Mouse (Mus musculus): ENCODE measurements around the gene Hist1h4i. TPM values are rescaled to one million over a fixed set of nuclear protein-coding genes. Genes with fewer than 3 reads are reported as not detected.
"Not testable (repeated sequence)": the region's sequence is repeated elsewhere in the genome, so short reads cannot be mapped to it uniquely, and the experiment has no call there.

The Hist1h4i gene
- total and polyA plus RNA-seq, 2 experiments from 2014 or later: 5.1 to 39.3 TPM

- ATAC-seq (peak; percentile 50), DNase-seq (ENCODE audit: low spot score) (peak; percentile 75)
- no peaks in the 10 kb centered on the region for H3K27me3 ChIP-seq (ENCODE audit: insufficient read depth, low read length)
- peak overlapping the region; percentile 40 for H3K9ac ChIP-seq (replicated peaks; ENCODE audit: low read length)
- peak overlapping the region; percentile 49 for H3K4me3 ChIP-seq (ENCODE audit: low read length)
- H3K4me1 ChIP-seq (ENCODE audit: insufficient read depth, low read length): no peaks in the 10 kb centered on the region
- peak overlapping the region; percentile 76 for H3K27ac ChIP-seq
- peak overlapping the region; percentile 67 for H3K4me2 ChIP-seq (ENCODE audit: low read depth, low read length)
- 2% methylated on average over 14 of the region's 14 CpGs for WGBS
- no peaks in the 10 kb centered on the region for H3K9me3 ChIP-seq (ENCODE audit: low read length)
- no peak for TF ChIP-seq CTCF (IDR thresholded peaks at IDR 0.05; ENCODE audit: low read depth)
- H3K36me3 ChIP-seq (ENCODE audit: insufficient read depth, low read length): no peaks in the 10 kb centered on the region
Measured at GRCm38 (mm10) chr13:22049737-22050440, 8.7 kb upstream of the Hist1h4i start.

GRCm38 (mm10) chr13:22049041-22049440 lies 7.9 kb upstream of the Hist1h4i start:
- H3K27ac ChIP-seq: no peak overlapping the region
- no peaks in the 10 kb centered on the region for H3K9me3 ChIP-seq (ENCODE audit: low read length)
- H3K4me2 ChIP-seq (ENCODE audit: low read depth, low read length): no peak overlapping the region
- DNase-seq (ENCODE audit: low spot score) (no peak), ATAC-seq (no peak)
- no peaks in the 10 kb centered on the region for H3K4me1 ChIP-seq (ENCODE audit: insufficient read depth, low read length)
- H3K27me3 ChIP-seq (ENCODE audit: insufficient read depth, low read length): no peaks in the 10 kb centered on the region
- no peak for TF ChIP-seq CTCF (IDR thresholded peaks at IDR 0.05; ENCODE audit: low read depth)
- no peak overlapping the region for H3K4me3 ChIP-seq (ENCODE audit: low read length)
- WGBS: 81% methylated on average over 2 of the region's 2 CpGs
- no peak overlapping the region for H3K9ac ChIP-seq (replicated peaks; ENCODE audit: low read length)
- H3K36me3 ChIP-seq (ENCODE audit: insufficient read depth, low read length): no peaks in the 10 kb centered on the region

- DNase-seq (ENCODE audit: low spot score) (no peak), ATAC-seq (no peak)
- no peak for TF ChIP-seq CTCF (IDR thresholded peaks at IDR 0.05; ENCODE audit: low read depth)
- Histone ChIP-seq H3K9me3 (ENCODE audit: low read length) (no peaks in the 10 kb centered on the region), H3K27me3 (ENCODE audit: insufficient read depth, low read length) (no peaks in the 10 kb centered on the region), H3K4me2 (ENCODE audit: low read depth, low read length) (no peak overlapping the region), H3K9ac (replicated peaks; ENCODE audit: low read length) (no peak overlapping the region), H3K4me3 (ENCODE audit: low read length) (no peak overlapping the region), H3K36me3 (ENCODE audit: insufficient read depth, low read length) (no peaks in the 10 kb centered on the region), H3K27ac (no peak overlapping the region), H3K4me1 (ENCODE audit: insufficient read depth, low read length) (peaks cover 10% of the 10 kb centered on the region; the same call in 1 of the 2 replicates)
- 66% methylated on average over 2 of the region's 2 CpGs for WGBS
Measured at GRCm38 (mm10) chr13:22045311-22045710, 4.1 kb upstream of the Hist1h4i start.

DNA sequence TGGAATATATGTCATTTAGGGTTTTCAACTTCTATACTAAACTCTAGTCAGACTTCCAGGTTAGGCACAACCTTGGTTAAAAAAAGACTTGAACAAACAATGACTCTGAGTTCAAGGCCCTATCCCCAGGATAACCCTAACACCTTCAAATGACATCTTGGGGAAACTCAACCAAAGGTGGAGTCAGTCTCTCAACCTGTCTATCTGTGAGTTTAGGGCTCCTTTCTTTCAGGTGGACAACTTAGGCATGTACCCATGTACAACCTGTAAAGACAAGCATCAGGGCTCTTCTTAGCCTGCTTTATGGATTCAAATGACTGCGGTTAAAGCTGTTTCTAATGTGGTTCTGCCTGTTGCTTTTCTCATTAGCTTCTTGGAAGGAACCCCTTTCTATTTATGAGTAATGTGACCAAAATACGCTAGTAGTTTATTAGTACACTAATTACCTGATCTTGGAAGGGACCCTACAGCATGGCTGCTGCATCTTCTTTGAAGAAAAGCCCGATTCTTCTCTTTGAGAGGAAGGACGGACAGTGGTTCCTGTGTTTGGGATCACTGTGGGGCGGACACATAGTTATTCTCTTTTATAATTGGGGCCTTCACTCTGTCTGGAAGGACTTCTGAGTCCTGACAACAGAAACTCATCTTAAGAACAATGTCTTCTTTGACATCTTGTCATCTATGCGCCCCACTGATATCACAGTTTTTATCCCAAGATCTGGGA lies 3.4 kb upstream of the Hist1h4i start:
- whole genome bisulfite sequencing: 88% methylated on average over 6 of the region's 6 CpGs
- no peak for DNase-seq (ENCODE audit: low spot score)
- H3K27ac ChIP-seq: no peak overlapping the region
- H3K4me1 ChIP-seq (ENCODE audit: insufficient read depth, low read length): peaks cover 10% of the 10 kb centered on the region; the same call in 1 of the 2 replicates
- H3K4me2 ChIP-seq (ENCODE audit: low read depth, low read length): no peak overlapping the region; the same call in 1 of the 2 replicates
- H3K36me3 ChIP-seq (ENCODE audit: insufficient read depth, low read length): no peaks in the 10 kb centered on the region
- H3K9ac ChIP-seq (replicated peaks; ENCODE audit: low read length): no peak overlapping the region
- TF ChIP-seq CTCF (IDR thresholded peaks at IDR 0.05; ENCODE audit: low read depth): no peak
- H3K27me3 ChIP-seq (ENCODE audit: insufficient read depth, low read length): no peaks in the 10 kb centered on the region
- ATAC-seq: no peak
- no peak overlapping the region for H3K4me3 ChIP-seq (ENCODE audit: low read length)
- no peaks in the 10 kb centered on the region for H3K9me3 ChIP-seq (ENCODE audit: low read length)

DNA sequence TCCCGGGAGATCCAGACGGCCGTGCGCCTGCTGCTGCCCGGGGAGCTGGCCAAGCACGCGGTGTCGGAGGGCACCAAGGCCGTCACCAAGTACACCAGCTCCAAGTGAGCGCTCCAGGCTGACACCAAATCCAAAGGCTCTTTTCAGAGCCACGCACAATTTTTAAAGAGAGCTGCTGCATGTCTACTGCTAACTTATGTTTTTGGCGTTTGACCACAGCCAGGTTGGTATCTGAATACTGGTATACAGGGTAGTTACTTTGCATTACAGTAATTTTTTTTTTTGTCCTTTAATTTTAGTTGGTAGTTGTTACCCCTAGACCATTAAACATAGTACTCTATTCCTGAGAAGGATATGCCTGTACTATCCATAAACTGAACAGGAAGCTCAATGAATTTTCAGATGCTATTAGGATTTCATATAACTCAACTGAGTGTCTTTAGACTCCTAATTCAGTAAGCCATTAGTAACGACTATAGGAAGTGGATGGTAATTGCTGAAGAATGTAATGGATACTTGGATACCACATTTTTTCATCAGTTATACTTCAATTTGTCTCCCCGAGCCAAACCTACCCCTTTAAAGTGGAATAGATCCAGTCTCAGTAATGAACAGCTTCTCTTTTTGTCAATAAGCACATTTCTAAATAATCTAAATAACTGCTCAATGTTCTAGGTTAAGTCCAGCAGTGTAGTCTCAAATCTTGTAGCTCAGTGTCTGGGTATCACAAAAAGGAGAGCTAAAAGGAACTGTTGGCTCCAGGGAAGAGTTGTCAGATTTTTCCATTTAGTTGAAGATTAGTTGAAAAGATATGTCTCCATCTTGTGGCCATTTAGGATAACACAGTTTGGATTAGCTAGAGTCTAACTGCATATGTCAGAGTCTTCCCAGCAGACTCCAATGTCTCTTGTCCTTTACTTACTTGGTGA lies 2.6 kb upstream of the Hist1h4i start:
- H3K27me3 ChIP-seq (ENCODE audit: insufficient read depth, low read length): no peaks in the 10 kb centered on the region
- DNase-seq (ENCODE audit: low spot score) (peak; percentile 88), ATAC-seq (peak; percentile 15)
- H3K4me1 ChIP-seq (ENCODE audit: insufficient read depth, low read length): peaks cover 10% of the 10 kb centered on the region; the same call in 1 of the 2 replicates
- WGBS: 2% methylated on average over 9 of the region's 14 CpGs
- peak overlapping the region; percentile 73; the same call in 1 of the 2 replicates for H3K27ac ChIP-seq
- H3K36me3 ChIP-seq (ENCODE audit: insufficient read depth, low read length): no peaks in the 10 kb centered on the region
- peak overlapping the region; percentile 62 for H3K4me2 ChIP-seq (ENCODE audit: low read depth, low read length)
- H3K9ac ChIP-seq (replicated peaks; ENCODE audit: low read length): peak overlapping the region; percentile 35; the same call in 1 of the 2 replicates
- no peaks in the 10 kb centered on the region for H3K9me3 ChIP-seq (ENCODE audit: low read length)
- peak overlapping the region; percentile 33 for H3K4me3 ChIP-seq (ENCODE audit: low read length)
- TF ChIP-seq CTCF (IDR thresholded peaks at IDR 0.05; ENCODE audit: low read depth): peak; percentile 76

DNA sequence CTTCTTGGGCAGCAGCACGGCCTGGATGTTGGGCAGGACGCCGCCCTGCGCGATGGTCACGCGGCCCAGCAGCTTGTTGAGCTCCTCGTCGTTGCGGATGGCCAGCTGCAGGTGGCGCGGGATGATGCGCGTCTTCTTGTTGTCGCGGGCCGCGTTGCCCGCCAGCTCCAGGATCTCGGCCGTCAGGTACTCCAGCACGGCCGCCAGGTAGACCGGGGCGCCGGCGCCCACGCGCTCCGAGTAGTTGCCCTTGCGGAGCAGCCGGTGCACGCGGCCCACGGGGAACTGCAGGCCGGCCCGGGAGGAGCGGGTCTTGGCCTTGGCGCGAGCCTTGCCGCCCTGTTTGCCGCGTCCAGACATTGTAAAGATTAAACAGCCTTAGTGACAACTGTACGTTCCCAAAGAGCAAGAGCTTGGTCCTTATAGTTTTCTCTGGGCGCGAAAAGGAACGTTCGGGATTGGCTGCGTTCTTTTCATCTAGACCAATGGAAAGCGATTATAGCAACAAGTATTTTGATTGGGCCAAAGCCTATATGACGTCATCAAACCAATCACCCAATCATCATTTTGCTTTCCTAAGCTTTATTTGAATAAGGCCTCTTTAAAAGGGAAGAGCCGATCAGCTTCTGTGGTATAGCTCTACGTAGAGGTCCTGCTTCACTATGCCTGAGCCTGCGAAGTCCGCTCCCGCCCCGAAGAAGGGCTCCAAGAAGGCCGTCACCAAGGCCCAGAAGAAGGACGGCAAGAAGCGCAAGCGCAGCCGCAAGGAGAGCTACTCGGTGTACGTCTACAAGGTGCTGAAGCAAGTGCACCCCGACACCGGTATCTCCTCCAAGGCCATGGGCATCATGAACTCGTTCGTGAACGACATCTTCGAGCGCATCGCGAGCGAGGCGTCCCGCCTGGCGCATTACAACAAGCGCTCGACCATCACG lies 1.7 kb upstream of the Hist1h4i start, which contains the start of the genes Hist1h2ag and Hist1h2bj:
Gene Hist1h2ag (minus strand): TSS at position 377 of the 935 bp plus-strand sequence.
Gene Hist1h2bj (plus strand): TSS at position 647 of the 935 bp plus-strand sequence.
- peak; percentile 93 for ATAC-seq
- under 1% methylated on average over 30 of the region's 80 CpGs for WGBS
- H3K27ac ChIP-seq: peak within 1 kb of the TSS; percentile 80

More for the DNA sequence above, 1.7 kb upstream of the Hist1h4i start, which contains the start of the genes Hist1h2ag and Hist1h2bj:
- H3K4me2 ChIP-seq (ENCODE audit: low read depth, low read length): peak within 1 kb of the TSS; percentile 62
- peak; percentile 98 for DNase-seq (ENCODE audit: low spot score)
- peak within 1 kb of the TSS; percentile 35; the same call in 1 of the 2 replicates for H3K9ac ChIP-seq (replicated peaks; ENCODE audit: low read length)
- H3K27me3 ChIP-seq (ENCODE audit: insufficient read depth, low read length); H3K9me3 ChIP-seq (ENCODE audit: low read length); H3K4me1 ChIP-seq (ENCODE audit: insufficient read depth, low read length); H3K36me3 ChIP-seq (ENCODE audit: insufficient read depth, low read length): not testable (repeated sequence)
- H3K4me3 ChIP-seq (ENCODE audit: low read length): peak within 1 kb of the TSS; percentile 33
